Mouse (Mus musculus): ENCODE results near the gene Desi1. TPM values are rescaled to one million over a fixed set of nuclear protein-coding genes. Genes with fewer than 3 reads are reported as not detected.

Gene Desi1
- polyA plus RNA-seq, 1 experiment from 2014 or later, result 15.0 TPM

DNA sequence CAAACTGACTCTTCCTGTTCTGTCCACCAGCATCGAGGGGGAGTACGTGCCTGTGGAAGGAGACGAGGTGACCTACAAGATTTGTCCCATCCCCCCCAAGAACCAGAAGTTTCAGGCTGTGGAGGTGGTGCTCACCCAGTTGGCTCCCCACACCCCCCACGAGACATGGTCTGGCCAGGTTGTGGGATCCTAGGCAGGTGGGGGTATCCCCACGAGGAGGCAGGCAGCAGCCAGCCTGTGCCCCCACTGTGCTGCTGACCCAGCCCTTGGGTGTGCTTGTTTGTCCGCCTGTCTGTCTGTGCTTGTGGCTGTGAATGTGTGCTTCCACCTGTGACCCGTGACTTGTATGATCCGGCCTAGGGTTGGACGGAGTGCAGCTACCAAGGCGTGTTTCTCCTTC, 84.6 kb downstream of the Desi1 start:
- Histone ChIP-seq H3K9me3 (ENCODE audit: low read length) (no peaks in the 10 kb centered on the region), H3K9ac (replicated peaks) (no peak overlapping the region), H3K36me3 (replicated peaks; ENCODE audit: insufficient read depth, low read length) (0 out of 2 replicates have a peak, but pooled peaks cover 5% of the 10 kb centered on the region), H3K27ac (ENCODE audit: low read depth) (no peak overlapping the region), H3K4me1 (ENCODE audit: insufficient read depth) (no peaks in the 10 kb centered on the region), H3K4me2 (ENCODE audit: low read depth, low read length) (no peak overlapping the region), H3K4me3 (ENCODE audit: low read depth, low read length) (no peak overlapping the region), H3K27me3 (ENCODE audit: insufficient read depth, low read length) (no peaks in the 10 kb centered on the region)
- TF ChIP-seq EP300 (IDR thresholded peaks at IDR 0.05; ENCODE audit: low read depth), result no peak
- no peak for TF ChIP-seq CTCF (IDR thresholded peaks at IDR 0.05; ENCODE audit: low read depth)
- 68% methylated on average over 10 of the region's 10 CpGs for WGBS (ENCODE audit: insufficient replicate concordance)
- ATAC-seq (no peak), DNase-seq (no peak)

DNA sequence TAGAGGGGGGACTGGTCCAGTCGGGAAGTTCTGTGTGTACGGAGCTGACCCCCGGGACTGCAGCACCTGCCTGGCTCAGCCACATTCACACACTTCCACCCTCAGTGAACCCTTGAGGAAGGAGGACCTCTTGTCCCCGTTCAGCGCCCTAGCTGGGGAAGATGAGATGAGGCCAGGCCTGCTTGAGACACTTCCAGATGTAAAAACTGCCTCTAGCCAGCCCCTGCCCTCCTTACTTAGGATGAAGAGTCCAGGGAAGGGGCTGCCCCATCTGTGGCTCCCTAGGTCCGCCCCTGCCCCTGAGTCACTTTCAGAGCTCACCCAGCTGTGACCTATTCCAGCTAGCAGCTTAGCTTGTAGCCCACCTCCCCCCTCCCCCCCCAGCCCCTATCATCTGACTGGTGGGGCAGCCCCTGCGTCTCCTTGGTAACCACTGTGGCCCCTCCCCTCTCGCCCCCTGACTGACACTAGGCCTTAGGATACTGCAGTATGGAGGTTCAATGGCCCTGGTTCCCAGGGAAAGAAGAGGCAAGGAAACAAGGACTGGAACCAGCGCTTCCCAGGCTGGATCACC, 90.4 kb downstream of the Desi1 start:
- Histone ChIP-seq H3K4me2 (ENCODE audit: low read depth, low read length) (no peak overlapping the region), H3K9ac (replicated peaks) (no peak overlapping the region), H3K27ac (ENCODE audit: low read depth) (no peak overlapping the region), H3K9me3 (ENCODE audit: low read length) (no peaks in the 10 kb centered on the region), H3K27me3 (ENCODE audit: insufficient read depth, low read length) (no peaks in the 10 kb centered on the region), H3K4me1 (ENCODE audit: insufficient read depth) (no peaks in the 10 kb centered on the region), H3K4me3 (ENCODE audit: low read depth, low read length) (no peak overlapping the region), H3K36me3 (replicated peaks; ENCODE audit: insufficient read depth, low read length) (no peaks in the 10 kb centered on the region)
- DNase-seq (no peak), ATAC-seq (no peak)
- TF ChIP-seq CTCF (IDR thresholded peaks at IDR 0.05; ENCODE audit: low read depth) (no peak), EP300 (IDR thresholded peaks at IDR 0.05; ENCODE audit: low read depth) (no peak)
- WGBS (ENCODE audit: insufficient replicate concordance), result 43% methylated on average over 9 of the region's 9 CpGs

Other genes starting within 250 kb of the Desi1 start
- gene Tef, start 231.4 kb downstream of the Desi1 start, polyA plus RNA-seq (2015; fragmentation: Nextera tagmentation; extraction: Ambion mirVana), result 14.0 and 16.3 TPM in 2 replicates
- gene Tob2, start 175.1 kb downstream of the Desi1 start, polyA plus RNA-seq (2015; fragmentation: Nextera tagmentation; extraction: Ambion mirVana), result 10.9 and 12.3 TPM in 2 replicates
- 61.5 and 63.0 TPM in 2 replicates for gene Phf5a, start 162.0 kb downstream of the Desi1 start, polyA plus RNA-seq (2015; fragmentation: Nextera tagmentation; extraction: Ambion mirVana)
- 86.7 and 87.0 TPM in 2 replicates for gene Aco2, start 161.6 kb downstream of the Desi1 start, polyA plus RNA-seq (2015; fragmentation: Nextera tagmentation; extraction: Ambion mirVana)
- 57.0 and 57.3 TPM in 2 replicates for gene Polr3h, start 107.6 kb downstream of the Desi1 start, polyA plus RNA-seq (2015; fragmentation: Nextera tagmentation; extraction: Ambion mirVana)
- 0.52 and 0.59 TPM in 2 replicates for gene Csdc2, start 97.1 kb downstream of the Desi1 start, polyA plus RNA-seq (2015; fragmentation: Nextera tagmentation; extraction: Ambion mirVana)
- gene Pmm1, start 72.9 kb downstream of the Desi1 start, polyA plus RNA-seq (2015; fragmentation: Nextera tagmentation; extraction: Ambion mirVana), result 9.8 and 10.1 TPM in 2 replicates
- gene 1700029P11Rik, start 53.3 kb downstream of the Desi1 start, polyA plus RNA-seq (2015; fragmentation: Nextera tagmentation; extraction: Ambion mirVana), result not detected in 2 replicates
- gene Xrcc6, start 46.0 kb downstream of the Desi1 start, polyA plus RNA-seq (2015; fragmentation: Nextera tagmentation; extraction: Ambion mirVana), result 25.7 and 27.8 TPM in 2 replicates
- 84.6 and 92.1 TPM in 2 replicates for gene Snu13, start 13.7 kb upstream of the Desi1 start, polyA plus RNA-seq (2015; fragmentation: Nextera tagmentation; extraction: Ambion mirVana)
- not detected in 2 replicates for gene 4930407I10Rik, start 25.3 kb upstream of the Desi1 start, polyA plus RNA-seq (2015; fragmentation: Nextera tagmentation; extraction: Ambion mirVana)
- not detected in 2 replicates for gene Mei1, start 36.1 kb upstream of the Desi1 start, polyA plus RNA-seq (2015; fragmentation: Nextera tagmentation; extraction: Ambion mirVana)
- 3.6 and 4.0 TPM in 2 replicates for gene Ccdc134, start 94.1 kb upstream of the Desi1 start, polyA plus RNA-seq (2015; fragmentation: Nextera tagmentation; extraction: Ambion mirVana)
- gene Srebf2, start 113.3 kb upstream of the Desi1 start, polyA plus RNA-seq (2015; fragmentation: Nextera tagmentation; extraction: Ambion mirVana), result 30.3 and 33.6 TPM in 2 replicates
- gene Shisa8, start 179.0 kb upstream of the Desi1 start, polyA plus RNA-seq (2015; fragmentation: Nextera tagmentation; extraction: Ambion mirVana), result 0.08 and 0.13 TPM in 2 replicates
- gene Tnfrsf13c, start 190.5 kb upstream of the Desi1 start, polyA plus RNA-seq (2015; fragmentation: Nextera tagmentation; extraction: Ambion mirVana), result 2.0 and 2.3 TPM in 2 replicates
- 27.8 and 30.7 TPM in 2 replicates for gene Cenpm, start 210.9 kb upstream of the Desi1 start, polyA plus RNA-seq (2015; fragmentation: Nextera tagmentation; extraction: Ambion mirVana)
- not detected in 2 replicates for gene 1500009C09Rik, start 218.5 kb upstream of the Desi1 start, polyA plus RNA-seq (2015; fragmentation: Nextera tagmentation; extraction: Ambion mirVana)
- 0.06 and 0.07 TPM in 2 replicates for gene Sept3, start 241.0 kb upstream of the Desi1 start, polyA plus RNA-seq (2015; fragmentation: Nextera tagmentation; extraction: Ambion mirVana)